Mouse (Mus musculus) kidney, adult 9 months (tissue): ENCODE data around the gene Cntnap2.

Source experiments
- DNase-seq: peaks from one replicate; pipeline ENCODE4 v3.0.0; 2022

Cntnap2 gene

DNA sequence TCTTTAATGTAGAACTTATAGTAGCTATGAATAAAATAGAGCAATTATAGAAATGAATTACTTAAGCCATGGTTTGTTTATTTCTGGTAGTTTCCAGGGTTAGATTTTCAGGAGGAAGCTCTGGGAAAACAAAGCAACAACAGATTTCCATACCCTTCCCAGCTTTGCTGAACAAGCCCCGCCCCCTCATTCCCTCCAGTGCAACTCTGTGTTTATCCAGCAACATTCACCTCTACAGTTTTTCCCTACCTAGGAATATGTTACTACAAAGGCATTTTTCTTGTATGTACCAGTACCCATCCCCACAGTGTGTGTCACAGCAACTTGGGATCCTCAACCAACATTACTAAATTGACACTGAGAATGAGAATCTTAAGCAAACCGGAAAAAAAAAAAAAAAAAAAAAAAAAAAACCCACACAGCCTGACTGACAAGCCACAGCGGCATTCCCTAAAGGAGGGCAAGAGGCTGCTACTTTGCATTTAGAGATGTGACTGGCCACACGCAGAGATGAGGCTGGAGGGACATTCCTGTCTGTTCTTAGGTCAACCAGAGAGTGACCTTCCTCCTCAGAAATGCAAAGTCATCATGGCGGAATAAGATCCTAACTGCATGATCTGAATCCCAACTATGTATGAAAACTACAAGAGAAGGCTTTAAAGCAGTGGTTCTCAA lies 2260.3 kb downstream of the Cntnap2 start:
- DNase-seq: no peak

GRCm38 (mm10) chr6:47323169-47323835 lies 2264.1 kb downstream of the Cntnap2 start:
- DNase-seq: no peak

- DNase-seq: no peak
Measured at GRCm38 (mm10) chr6:47323886-47324285, 2264.7 kb downstream of the Cntnap2 start.

DNA sequence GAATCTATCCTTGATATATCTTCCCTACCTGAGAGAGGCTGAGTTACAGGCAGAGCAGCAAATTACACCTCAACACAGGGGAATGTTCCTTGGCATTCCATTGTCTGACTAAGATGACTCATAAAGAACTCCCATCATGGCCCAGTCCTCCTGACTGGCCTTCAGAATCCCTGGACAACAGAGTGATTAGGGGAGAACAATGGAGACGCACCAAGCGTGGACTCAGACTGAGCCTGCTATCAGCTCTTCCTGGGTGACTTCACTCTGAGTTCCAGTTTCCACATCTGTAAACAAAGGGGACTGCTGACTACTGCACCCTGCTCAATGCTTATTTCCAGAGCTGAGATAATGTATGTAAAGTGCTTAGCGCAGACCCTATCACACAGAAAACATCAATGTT lies 2269.1 kb downstream of the Cntnap2 start:
- DNase-seq: no peak

- DNase-seq: no peak
Measured at GRCm38 (mm10) chr6:47329212-47329611, 2270.1 kb downstream of the Cntnap2 start.

GRCm38 (mm10) chr6:47333016-47333415 lies 2273.9 kb downstream of the Cntnap2 start:
- no peak for DNase-seq

- DNase-seq: no peak
Measured at GRCm38 (mm10) chr6:47334377-47334776, 2275.2 kb downstream of the Cntnap2 start.

DNA sequence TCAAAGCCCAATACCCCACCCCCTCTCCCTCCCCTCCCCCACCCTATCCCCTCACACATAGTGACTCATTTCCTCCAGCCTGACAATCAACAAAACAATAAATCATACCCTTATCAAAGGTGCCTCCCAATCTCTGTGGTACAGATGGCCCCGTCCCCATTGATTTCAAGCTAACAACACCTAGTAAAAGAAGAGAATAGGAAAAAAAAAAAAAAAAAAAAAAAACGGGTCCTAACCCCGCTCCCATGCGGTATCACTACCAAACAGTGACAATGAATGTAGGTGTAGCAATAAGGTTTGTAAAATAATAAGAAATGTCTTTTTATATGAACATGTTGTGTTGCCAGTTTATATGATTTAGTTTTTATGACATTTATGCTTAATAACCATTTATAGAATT lies 2278.1 kb downstream of the Cntnap2 start:
- DNase-seq: no peak

GRCm38 (mm10) chr6:47338113-47338512 lies 2279.0 kb downstream of the Cntnap2 start:
- DNase-seq: no peak

DNA sequence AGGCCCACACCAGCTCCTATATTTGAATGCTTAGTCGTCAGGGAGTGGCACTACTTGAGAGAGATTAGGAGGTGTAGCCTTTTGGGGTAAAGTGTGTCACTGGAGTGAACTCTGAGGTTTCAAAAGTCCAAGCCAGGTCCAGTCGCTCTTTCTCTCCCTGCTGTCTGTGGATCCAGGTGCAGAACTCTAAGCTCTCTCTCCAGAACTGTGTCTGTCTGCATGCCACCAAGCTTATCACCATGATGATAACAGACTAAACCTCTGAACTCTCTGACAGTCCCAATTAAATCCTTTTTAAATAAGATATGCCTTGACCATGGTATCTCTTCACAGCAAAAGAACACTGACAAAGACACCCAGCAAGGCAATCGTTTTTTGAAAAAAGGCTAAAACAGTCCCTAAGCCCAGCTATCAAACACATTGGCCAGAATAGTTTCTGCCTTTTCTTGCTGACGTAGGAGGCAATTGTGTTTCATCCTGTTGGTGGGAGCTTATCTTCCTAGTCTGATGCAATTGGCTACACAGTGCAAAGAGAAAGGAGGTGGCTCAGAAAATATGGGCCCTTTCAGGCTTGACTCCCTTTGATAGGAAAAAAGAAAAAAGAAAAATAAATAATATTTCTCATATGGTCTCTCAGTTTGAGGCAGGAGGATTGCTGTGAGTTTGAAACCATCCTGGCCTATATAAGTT lies 2281.8 kb downstream of the Cntnap2 start:
- peak; percentile 22 for DNase-seq

GRCm38 (mm10) chr6:47341503-47341884 lies 2282.3 kb downstream of the Cntnap2 start:
- peak; percentile 90 for DNase-seq

GRCm38 (mm10) chr6:47343245-47343644 lies 2284.1 kb downstream of the Cntnap2 start:
- DNase-seq: no peak

GRCm38 (mm10) chr6:47344696-47345095 lies 2285.5 kb downstream of the Cntnap2 start:
- no peak for DNase-seq

DNA sequence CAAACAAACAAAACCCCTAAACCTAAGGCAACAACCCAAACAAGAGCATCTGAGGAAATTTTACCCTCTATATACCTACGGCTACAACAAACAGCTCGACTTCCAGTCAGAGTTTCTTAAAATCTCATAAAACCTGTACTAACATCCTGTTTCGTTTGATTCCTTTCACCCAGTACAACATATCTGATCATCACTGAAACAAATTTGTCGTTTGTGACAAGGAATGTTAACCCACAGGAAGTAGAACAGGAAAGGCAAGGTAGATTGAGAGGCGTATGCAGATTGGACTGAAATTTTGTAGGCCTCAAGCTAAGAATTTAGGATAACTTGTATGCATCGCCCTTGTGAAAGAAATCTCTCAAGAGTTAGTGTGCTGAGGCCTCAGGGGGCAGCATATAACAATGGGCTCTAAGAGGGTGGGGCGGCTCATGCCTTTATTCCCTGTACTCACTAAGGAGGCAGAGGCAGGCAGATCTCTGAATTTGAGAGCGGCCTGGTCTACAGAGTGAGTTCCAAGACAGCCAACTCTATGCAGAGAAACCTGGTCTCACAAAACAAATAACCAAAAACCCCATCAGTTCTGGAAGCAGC lies 2291.0 kb downstream of the Cntnap2 start:
- DNase-seq: no peak
